Mouse (Mus musculus) lung, postnatal 0 days (tissue): ENCODE results near the gene Zbtb17.
A peak's percentile ranks its signal among the peaks of the same experiment; 100 is the strongest.

Experiments used
- CTCF ChIP-seq: IDR thresholded peaks from 2 replicates; pipeline ENCODE4 v1.5.1; 2016; ENCODE audit warnings: antibody characterized with exemption, mild to moderate bottlenecking
- EP300 ChIP-seq: IDR thresholded peaks from 2 replicates; pipeline ENCODE4 v1.6.1; 2016; ENCODE audit warnings: antibody characterized with exemption, mild to moderate bottlenecking, control low read depth

- TF ChIP-seq CTCF (peak; percentile 65), EP300 (no peak)
Observed at GRCm38 (mm10) chr4:141506893-141507292, 62.4 kb downstream of the Zbtb17 start.
